Mouse (Mus musculus) CH12.LX (cell line): ENCODE measurements around the gene Tns2. TPM values are rescaled to one million over a fixed set of nuclear protein-coding genes. Genes with fewer than 3 reads are reported as not detected.
"Not testable (repeated sequence)": the region's sequence is repeated elsewhere in the genome, so short reads cannot be mapped to it uniquely, and the experiment has no call there.

Experiments used
- DNase-seq: peaks from one replicate; pipeline ENCODE4 v3.0.0-alpha.2; 2013; ENCODE audit errors: extremely low read depth
- H3K27ac ChIP-seq: 2 replicates; pipeline ENCODE4 v1.5.1; 2012; ENCODE audit warnings: low read depth, mild to moderate bottlenecking, control low read depth, moderate library complexity; ENCODE audit not compliant: insufficient read depth
- H3K27me3 ChIP-seq: replicated peaks from 2 replicates; pipeline ENCODE3; 2012; ENCODE audit warnings: inconsistent platforms
- H3K36me3 ChIP-seq, 2 experiments: replicated peaks in 1 of 2; 2 replicates each; pipeline versions ENCODE3 to v1.6.1; 2012; ENCODE audit warnings: inconsistent platforms in 1 of 2, low read length in 1 of 2, mild to moderate bottlenecking in 1 of 2, mixed read lengths in 1 of 2, moderate library complexity in 1 of 2; ENCODE audit not compliant: control insufficient read depth in 1 of 2, insufficient read depth in 1 of 2
- H3K4me1 ChIP-seq, 2 experiments: 2 replicates each; pipeline ENCODE4 v1.6.1; 2012; ENCODE audit warnings: inconsistent platforms in 1 of 2, moderate library complexity in 1 of 2; ENCODE audit not compliant: insufficient read depth in 2 of 2, control insufficient read depth in 1 of 2
- H3K4me2 ChIP-seq: 2 replicates; pipeline ENCODE4 v1.6.1; 2012; ENCODE audit warnings: low read depth, mild to moderate bottlenecking, control low read depth; ENCODE audit not compliant: poor library complexity, insufficient read depth, severe bottlenecking
- H3K4me3 ChIP-seq, 3 experiments: fragments of 150-350 bp in 1 of 3; sonication (generic) in 1 of 3; replicated peaks in 1 of 3; 2 replicates each; pipeline versions ENCODE3 to v1.5.1; 2011 to 2012; ENCODE audit warnings: low read depth in 2 of 3, low read length in 2 of 3, mild to moderate bottlenecking in 2 of 3, moderate library complexity in 2 of 3, control low read depth in 1 of 3, improper control_type of control experiment in 1 of 3, inconsistent platforms in 1 of 3, mixed read lengths in 1 of 3; ENCODE audit not compliant: poor library complexity in 1 of 3
- H3K79me2 ChIP-seq: replicated peaks from 2 replicates; pipeline ENCODE4 v1.6.1; 2012; ENCODE audit warnings: mild to moderate bottlenecking, moderate library complexity; ENCODE audit not compliant: control insufficient read depth, poor library complexity, insufficient read depth, severe bottlenecking; ENCODE audit errors: extremely low read depth
- H3K9ac ChIP-seq: 2 replicates; pipeline ENCODE4 v1.6.1; 2012; ENCODE audit warnings: low read depth, mild to moderate bottlenecking, control low read depth, moderate library complexity; ENCODE audit not compliant: insufficient read depth
- H3K9me3 ChIP-seq: replicated peaks from 2 replicates; pipeline ENCODE3; 2012; ENCODE audit warnings: low read length, inconsistent platforms, mixed read lengths
- CTCF ChIP-seq, 2 experiments: IDR thresholded peaks in 1 of 2; conservative IDR thresholded peaks in 1 of 2; 2 replicates each; pipeline ENCODE4 v1.5.1; 2011 to 2012; ENCODE audit warnings: low read depth in 2 of 2, low read length in 2 of 2, improper control_type of control experiment in 1 of 2, inconsistent platforms in 1 of 2, mild to moderate bottlenecking in 1 of 2, moderate library complexity in 1 of 2
- IRF4 ChIP-seq: IDR thresholded peaks from 2 replicates; pipeline ENCODE4 v1.6.1; 2014; ENCODE audit warnings: low read depth, mild to moderate bottlenecking, inconsistent platforms, low read length, improper control_type of control experiment
- MAFK ChIP-seq: IDR thresholded peaks from 2 replicates; pipeline ENCODE4 v1.6.1; 2011; ENCODE audit warnings: low read length, improper control_type of control experiment; ENCODE audit not compliant: insufficient replicate concordance
- MAX ChIP-seq: IDR thresholded peaks from 2 replicates; pipeline ENCODE4 v1.6.1; 2011; ENCODE audit warnings: low read length, improper control_type of control experiment
- MYC ChIP-seq: IDR thresholded peaks from 2 replicates; pipeline ENCODE4 v1.6.1; 2011; ENCODE audit warnings: low read depth, mild to moderate bottlenecking, improper control_type of control experiment, low read length
- POLR2A ChIP-seq: IDR thresholded peaks from 2 replicates; pipeline ENCODE4 v1.6.1; 2011; ENCODE audit warnings: low read depth, mild to moderate bottlenecking, improper control_type of control experiment, low read length
- ZNF384 ChIP-seq: IDR thresholded peaks from 2 replicates; pipeline ENCODE4 v1.6.1; 2012; ENCODE audit warnings: low read depth, low read length, improper control_type of control experiment, inconsistent platforms
- dilution Hi-C: fragments of 300-500 bp; cut with MboI; formaldehyde crosslinking; loops from 2 replicates; pipeline ENCODE4 v1.14.3; 2020; ENCODE audit warnings: low sequenced_read_pairs; ENCODE audit not compliant: extremely low pct_unique_long_range_greater_than_20kb, extremely low pct_ligation_motif_present
- in situ Hi-C: fragments of 300-500 bp; cut with MboI; formaldehyde crosslinking; loops from 3 replicates; pipeline ENCODE4 v1.14.3; 2019; ENCODE audit warnings: low sequenced_read_pairs, low pct_ligation_motif_present, low pct_unique_long_range_greater_than_20kb, mixed read lengths
- polyA plus RNA-seq: library from polyadenylated mRNA; unstranded; fragments of >175 nt; gene quantifications from 2 replicates; pipeline ENCODE4 v1.2.1, GENCODE M21; 2012; ENCODE audit warnings: low read depth; ENCODE audit not compliant: insufficient read length
- total RNA-seq, 2 experiments: library from RNA; depleted of rRNA; stranded (reverse); fragments of 300-350 nt in 1 of 2; fragments of >200 nt in 1 of 2; gene quantifications; 2 replicates each; pipeline ENCODE4 v1.2.3; 2012 to 2014

The Tns2 gene
- total and polyA plus RNA-seq, 3 experiments: 0.13 to 0.34 TPM; not detected in 1

DNA sequence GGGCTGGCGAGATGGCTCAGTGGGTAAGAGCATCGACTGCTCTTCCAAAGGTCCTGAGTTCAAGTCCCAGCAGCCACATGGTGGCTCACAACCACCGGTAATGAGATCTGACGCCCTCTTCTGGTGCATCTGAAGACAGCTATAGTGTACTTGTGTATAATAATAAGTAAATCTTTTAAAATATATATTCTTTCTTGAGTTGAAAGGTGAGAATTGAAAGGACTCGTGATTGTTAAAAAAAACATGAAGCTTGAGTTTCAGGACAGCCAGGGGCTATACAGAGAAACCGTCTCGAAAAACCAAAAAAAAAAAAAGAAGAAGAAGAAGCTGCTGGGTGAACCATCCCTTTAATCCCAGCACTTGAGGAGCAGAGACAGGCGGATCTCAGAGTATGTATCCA lies 20.3 kb upstream of the Tns2 start:
- peaks cover 36 to 75% of the 10 kb centered on the region in 2 experiments for H3K36me3 ChIP-seq
- peak overlapping the region; percentile 28 for H3K9ac ChIP-seq

GRCm38 (mm10) chr15:102080429-102080828 lies 19.8 kb upstream of the Tns2 start:
- Histone ChIP-seq H3K79me2 (peaks cover 88% of the 10 kb centered on the region), H3K27me3 (no peaks in the 10 kb centered on the region), H3K36me3 (peaks cover 39 to 77% of the 10 kb centered on the region in 2 experiments), H3K4me1 (peaks cover 7 to 65% of the 10 kb centered on the region in 2 experiments), H3K9ac (peak overlapping the region; percentile 28; the same call in 1 of the 2 replicates), H3K4me3 (no peak overlapping the region), H3K9me3 (no peaks in the 10 kb centered on the region), H3K4me2 (peak overlapping the region; percentile 51)
- in situ Hi-C loops: no loop called here
- dilution Hi-C loops: no loop called here
- peak; percentile 74 for DNase-seq
- TF ChIP-seq MAFK: no peak
- TF ChIP-seq CTCF (conservative IDR thresholded peaks at IDR 0.05 in 1 of 2, IDR thresholded peaks at IDR 0.05 in 1 of 2; ENCODE audit: low read depth in 2 of 2, low read length in 2 of 2): peak; percentile 16 to 45; a peak in 3 of 4 replicates
- TF ChIP-seq POLR2A: 0 out of 2 replicates have a peak, but pooled peaks have one; percentile 23
- TF ChIP-seq MAX: no peak
- TF ChIP-seq, all 38 proteins: peak for 2
- H3K27ac ChIP-seq: 0 out of 2 replicates have a peak overlapping the region, but pooled peaks have one; percentile 26

More for the DNA sequence above, 20.3 kb upstream of the Tns2 start:
- peak; percentile 57; the same call in 1 of the 2 replicates for TF ChIP-seq MYC
- peak; percentile 3 to 30; a peak in 2 of 4 replicates for TF ChIP-seq CTCF (conservative IDR thresholded peaks at IDR 0.05 in 1 of 2, IDR thresholded peaks at IDR 0.05 in 1 of 2; ENCODE audit: low read depth in 2 of 2, low read length in 2 of 2)
- peak; percentile 64 for TF ChIP-seq ZNF384
- peaks cover 93% of the 10 kb centered on the region for H3K79me2 ChIP-seq
- H3K4me3 ChIP-seq, dilution Hi-C loops, H3K27ac ChIP-seq, H3K27me3 ChIP-seq, in situ Hi-C loops, H3K9me3 ChIP-seq, DNase-seq: not testable (repeated sequence)
- peaks cover 7 to 63% of the 10 kb centered on the region in 2 experiments for H3K4me1 ChIP-seq
- H3K4me2 ChIP-seq: peak overlapping the region; percentile 51

GRCm38 (mm10) chr15:102082148-102082547 lies 18.1 kb upstream of the Tns2 start:
- H3K27me3 ChIP-seq: no peaks in the 10 kb centered on the region
- H3K9ac ChIP-seq: no peak overlapping the region
- no peak overlapping the region for H3K27ac ChIP-seq
- H3K36me3 ChIP-seq: peaks cover 53 to 92% of the 10 kb centered on the region in 2 experiments
- no peak for TF ChIP-seq IRF4
- TF ChIP-seq POLR2A: 0 out of 2 replicates have a peak, but pooled peaks have one; percentile 20
- H3K9me3 ChIP-seq: no peaks in the 10 kb centered on the region
- in situ Hi-C loops (no loop called here), dilution Hi-C loops (no loop called here)
- no peak overlapping the region for H3K4me2 ChIP-seq
- no peak for DNase-seq
- peaks cover 87% of the 10 kb centered on the region for H3K79me2 ChIP-seq
- peaks cover 7 to 57% of the 10 kb centered on the region in 2 experiments for H3K4me1 ChIP-seq
- no peak overlapping the region for H3K4me3 ChIP-seq
